15 mouse cellular contexts compared by ENCODE assay signal in genomic region chr1:181900846-181901245, GRCm38 (mm10).
"Had no signal": no experiment of that assay in that cellular context is flagged by ENCODE, and none has a peak within 500 bp of the region (broad histone marks: within the 10 kb centered on the region; RNA-seq: fewer than 3 reads in every experiment).

No protein-coding gene starts in this region.

- H3K4me2 ChIP-seq: kidney, embryonic 15.5 days; liver, embryonic 13.5 days; midbrain, embryonic 11.5 days; stomach, embryonic 15.5 days had no signal

- H3K27me3 ChIP-seq: kidney, embryonic 15.5 days; liver, embryonic 13.5 days; stomach, embryonic 15.5 days had no signal

- H3K9ac ChIP-seq: kidney, embryonic 15.5 days; liver, embryonic 13.5 days; stomach, embryonic 15.5 days had no signal

- H3K27ac ChIP-seq: kidney, embryonic 15.5 days; left cerebral cortex, adult 2 months; liver, embryonic 13.5 days; stomach, embryonic 15.5 days had no signal

- DNase-seq: kidney, postnatal 10 days; kidney, postnatal 36 days; layer of hippocampus, postnatal 36 days; liver, embryonic 13.5 days; lung, adult 2 months; lung, postnatal 14 days; lung, postnatal 4 days; retina, postnatal 1 day; right cerebral cortex, postnatal 25 days; spleen, adult 18-20 months; thymus, postnatal 25 days had no signal

- H3K4me3 ChIP-seq: kidney, embryonic 15.5 days; left cerebral cortex, adult 2 months; liver, embryonic 13.5 days; stomach, embryonic 15.5 days had no signal

- H3K9me3 ChIP-seq: kidney, embryonic 15.5 days; liver, embryonic 13.5 days; stomach, embryonic 15.5 days had no signal

- H3K4me1 ChIP-seq: liver, embryonic 13.5 days; stomach, embryonic 15.5 days had no signal

- H3K36me3 ChIP-seq: liver, embryonic 13.5 days had no signal
